Mouse (Mus musculus): ENCODE results near the gene Pde4d.

Gene Pde4d

GRCm38 (mm10) chr13:109296347-109297037 lies 846.7 kb downstream of the Pde4d start:
- DNase-seq (ENCODE audit: low read depth, low spot score) = no peak

GRCm38 (mm10) chr13:109298852-109299251 lies 849.1 kb downstream of the Pde4d start:
- DNase-seq (ENCODE audit: low read depth, low spot score) = no peak

- DNase-seq (ENCODE audit: low read depth, low spot score) = no peak
Observed at GRCm38 (mm10) chr13:109299511-109300250, 849.9 kb downstream of the Pde4d start.

GRCm38 (mm10) chr13:109312542-109312941 lies 862.8 kb downstream of the Pde4d start:
- DNase-seq (ENCODE audit: low read depth, low spot score) = no peak

- DNase-seq (ENCODE audit: low read depth, low spot score) = no peak
Observed at GRCm38 (mm10) chr13:109315608-109316007, 865.9 kb downstream of the Pde4d start.

GRCm38 (mm10) chr13:109317644-109318043 lies 867.9 kb downstream of the Pde4d start:
- DNase-seq (ENCODE audit: low read depth, low spot score) = no peak

- DNase-seq (ENCODE audit: low read depth, low spot score) = no peak
Observed at GRCm38 (mm10) chr13:109318434-109318998, 868.8 kb downstream of the Pde4d start.

GRCm38 (mm10) chr13:109326061-109326460 lies 876.3 kb downstream of the Pde4d start:
- DNase-seq (ENCODE audit: low read depth, low spot score) = no peak

- DNase-seq (ENCODE audit: low read depth, low spot score) = no peak
Observed at GRCm38 (mm10) chr13:109331563-109331962, 881.8 kb downstream of the Pde4d start.

GRCm38 (mm10) chr13:109341902-109342301 lies 892.2 kb downstream of the Pde4d start:
- DNase-seq (ENCODE audit: low read depth, low spot score) = peak; percentile 23

- no peak for DNase-seq (ENCODE audit: low read depth, low spot score)
Observed at GRCm38 (mm10) chr13:109342469-109342868, 892.7 kb downstream of the Pde4d start.

GRCm38 (mm10) chr13:109343596-109343995 lies 893.8 kb downstream of the Pde4d start:
- DNase-seq (ENCODE audit: low read depth, low spot score) = peak; percentile 78

- no peak for DNase-seq (ENCODE audit: low read depth, low spot score)
Observed at GRCm38 (mm10) chr13:109347770-109348169, 898.0 kb downstream of the Pde4d start.

- no peak for DNase-seq (ENCODE audit: low read depth, low spot score)
Observed at GRCm38 (mm10) chr13:109348316-109348715, 898.6 kb downstream of the Pde4d start.

GRCm38 (mm10) chr13:109350100-109350499 lies 900.4 kb downstream of the Pde4d start:
- DNase-seq (ENCODE audit: low read depth, low spot score) = no peak

- no peak for DNase-seq (ENCODE audit: low read depth, low spot score)
Observed at GRCm38 (mm10) chr13:109354017-109354416, 904.3 kb downstream of the Pde4d start.

- DNase-seq (ENCODE audit: low read depth, low spot score) = no peak
Observed at GRCm38 (mm10) chr13:109356252-109356651, 906.5 kb downstream of the Pde4d start.

GRCm38 (mm10) chr13:109359994-109360393 lies 910.2 kb downstream of the Pde4d start:
- no peak for DNase-seq (ENCODE audit: low read depth, low spot score)

- no peak for DNase-seq (ENCODE audit: low read depth, low spot score)
Observed at GRCm38 (mm10) chr13:109362340-109362739, 912.6 kb downstream of the Pde4d start.

- no peak for DNase-seq (ENCODE audit: low read depth, low spot score)
Observed at GRCm38 (mm10) chr13:109374465-109374864, 924.7 kb downstream of the Pde4d start.

- no peak for DNase-seq (ENCODE audit: low read depth, low spot score)
Observed at GRCm38 (mm10) chr13:109376681-109377080, 926.9 kb downstream of the Pde4d start.

- no peak for DNase-seq (ENCODE audit: low read depth, low spot score)
Observed at GRCm38 (mm10) chr13:109380149-109380548, 930.4 kb downstream of the Pde4d start.
